Mouse (Mus musculus) liver, embryonic 14.5 days (tissue): ENCODE results near the gene Sorcs2.

Experiments
- CTCF ChIP-seq: IDR thresholded peaks from 2 replicates; pipeline ENCODE4 v1.5.1; 2016; ENCODE audit warnings: antibody characterized with exemption, low read depth, control low read depth
- EP300 ChIP-seq: IDR thresholded peaks from 2 replicates; pipeline ENCODE4 v1.6.1; 2016; ENCODE audit warnings: antibody characterized with exemption, low read depth

GRCm38 (mm10) chr5:36304299-36304980 lies 93.5 kb downstream of the Sorcs2 start:
- TF ChIP-seq CTCF: no peak
- no peak for TF ChIP-seq EP300
